Mouse (Mus musculus): Measurements from ENCODE around the gene Metrn.

- no peak for TF ChIP-seq CTCF (IDR thresholded peaks at IDR 0.05; ENCODE audit: borderline replicate concordance, insufficient read depth, low read length)
- TF ChIP-seq POLR2A (IDR thresholded peaks at IDR 0.05; ENCODE audit: low read depth, low read length), result no peak
These were observed 46.2 kb upstream of the Metrn start for GRCm38 (mm10) chr17:25843122-25843521.

Measured in embryonic fibroblast, embryonic 13.5 days (primary cell).